Mouse (Mus musculus) bone marrow, adult 2 months (tissue): ENCODE measurements at regions not wholly inside any gene's neighbourhood (a gene's known extent, or its start where the extent isn't known, plus 50 kb on each side); places are given as distances from the start of the nearest gene placed in this dataset.

ENCODE experiments used
- H3K27ac ChIP-seq: fragments of 200-500 bp; 2 replicates; pipeline ENCODE4 v1.5.1; 2012; ENCODE audit warnings: low read depth, mild to moderate bottlenecking, control low read depth, inconsistent platforms, low read length; ENCODE audit not compliant: control insufficient read depth, poor library complexity, insufficient read depth
- H3K4me1 ChIP-seq: fragments of 200-500 bp; 2 replicates; pipeline ENCODE4 v1.6.1; 2011; ENCODE audit warnings: low read length; ENCODE audit not compliant: control insufficient read depth, insufficient read depth
- H3K4me3 ChIP-seq: fragments of 200-500 bp; replicated peaks from 2 replicates; pipeline ENCODE3; 2011; ENCODE audit warnings: mild to moderate bottlenecking, low read depth, low read length, control low read depth; ENCODE audit not compliant: control insufficient read depth
- CTCF ChIP-seq: fragments of 200-500 bp; IDR thresholded peaks from 2 replicates; pipeline ENCODE4 v1.5.1; 2011; ENCODE audit warnings: low read length, control low read depth; ENCODE audit not compliant: control insufficient read depth, insufficient read depth
- POLR2A ChIP-seq: fragments of 200-500 bp; IDR thresholded peaks from 2 replicates; pipeline ENCODE4 v1.6.1; 2011; ENCODE audit warnings: low read depth, mild to moderate bottlenecking, control low read depth, low read length, borderline replicate concordance; ENCODE audit not compliant: control insufficient read depth
- WGBS: fragments of 180-500 bp; shearing (Covaris S2); methylation state at CpG from one replicate; pipeline ENCODE4 v1.1.7; 2018; 5-methylcytosine and 5-hydroxymethylcytosine counted together

- Histone ChIP-seq H3K4me1 (no peaks in the 10 kb centered on the region), H3K4me3 (no peak overlapping the region), H3K27ac (no peak overlapping the region)
- TF ChIP-seq POLR2A (no peak), CTCF (no peak)
- 80% methylated on average over 3 of the region's 3 CpGs for WGBS
Observed at GRCm38 (mm10) chr5:132882291-132882690, 339.1 kb upstream of the Auts2 start.

GRCm38 (mm10) chr5:132881170-132881569 lies 338.0 kb upstream of the Auts2 start:
- 81% methylated on average over 3 of the region's 3 CpGs for WGBS
- H3K4me1 ChIP-seq, result no peaks in the 10 kb centered on the region
- H3K27ac ChIP-seq, result no peak overlapping the region

GRCm38 (mm10) chr5:132876336-132876840 lies 333.2 kb upstream of the Auts2 start:
- Histone ChIP-seq H3K4me1 (no peaks in the 10 kb centered on the region), H3K27ac (no peak overlapping the region), H3K4me3 (no peak overlapping the region)
- WGBS, result 39% methylated on average over 6 of the region's 6 CpGs
- TF ChIP-seq POLR2A (no peak), CTCF (no peak)

More at GRCm38 (mm10) chr5:132881170-132881569, 338.0 kb upstream of the Auts2 start:
- no peak overlapping the region for H3K4me3 ChIP-seq
- TF ChIP-seq CTCF (no peak), POLR2A (no peak)

- H3K4me1 ChIP-seq, result no peaks in the 10 kb centered on the region
- 78% methylated on average over 5 of the region's 5 CpGs for WGBS
- TF ChIP-seq CTCF, result no peak
- TF ChIP-seq POLR2A, result no peak
- H3K4me3 ChIP-seq, result no peak overlapping the region
- no peak overlapping the region for H3K27ac ChIP-seq
Observed at GRCm38 (mm10) chr5:132858846-132859510, 315.8 kb upstream of the Auts2 start.

GRCm38 (mm10) chr5:132855619-132856510 lies 312.7 kb upstream of the Auts2 start:
- H3K4me3 ChIP-seq, result no peak overlapping the region
- WGBS, result 60% methylated on average over 4 of the region's 4 CpGs

GRCm38 (mm10) chr5:132850770-132851169 lies 307.6 kb upstream of the Auts2 start:
- Histone ChIP-seq H3K27ac (no peak overlapping the region), H3K4me3 (no peak overlapping the region), H3K4me1 (no peaks in the 10 kb centered on the region)
- TF ChIP-seq CTCF (no peak), POLR2A (no peak)
- WGBS, result 78% methylated on average over 6 of the region's 6 CpGs

More at GRCm38 (mm10) chr5:132855619-132856510, 312.7 kb upstream of the Auts2 start:
- TF ChIP-seq POLR2A (no peak), CTCF (no peak)
- Histone ChIP-seq H3K4me1 (no peaks in the 10 kb centered on the region), H3K27ac (no peak overlapping the region)

GRCm38 (mm10) chr5:132848086-132848485 lies 304.9 kb upstream of the Auts2 start:
- H3K27ac ChIP-seq, result no peak overlapping the region
- no peaks in the 10 kb centered on the region for H3K4me1 ChIP-seq
- H3K4me3 ChIP-seq, result no peak overlapping the region
- 72% methylated on average over 3 of the region's 3 CpGs for WGBS
- TF ChIP-seq CTCF (no peak), POLR2A (no peak)

- 14% methylated on average over 3 of the region's 3 CpGs for WGBS
- Histone ChIP-seq H3K4me3 (no peak overlapping the region), H3K27ac (no peak overlapping the region), H3K4me1 (no peaks in the 10 kb centered on the region)
- TF ChIP-seq POLR2A (no peak), CTCF (no peak)
Observed at GRCm38 (mm10) chr5:132843284-132843683, 300.1 kb upstream of the Auts2 start.
